Mouse (Mus musculus) stomach, postnatal 0 days (tissue): ENCODE data around the gene Araf.

Experiments used
- CTCF ChIP-seq: IDR thresholded peaks from 2 replicates; pipeline ENCODE4 v1.5.1; 2016; ENCODE audit warnings: antibody characterized with exemption, low read depth, mild to moderate bottlenecking, moderate library complexity
- EP300 ChIP-seq: optimal IDR thresholded peaks from 2 replicates; pipeline ENCODE3; 2016; ENCODE audit warnings: antibody characterized with exemption

DNA sequence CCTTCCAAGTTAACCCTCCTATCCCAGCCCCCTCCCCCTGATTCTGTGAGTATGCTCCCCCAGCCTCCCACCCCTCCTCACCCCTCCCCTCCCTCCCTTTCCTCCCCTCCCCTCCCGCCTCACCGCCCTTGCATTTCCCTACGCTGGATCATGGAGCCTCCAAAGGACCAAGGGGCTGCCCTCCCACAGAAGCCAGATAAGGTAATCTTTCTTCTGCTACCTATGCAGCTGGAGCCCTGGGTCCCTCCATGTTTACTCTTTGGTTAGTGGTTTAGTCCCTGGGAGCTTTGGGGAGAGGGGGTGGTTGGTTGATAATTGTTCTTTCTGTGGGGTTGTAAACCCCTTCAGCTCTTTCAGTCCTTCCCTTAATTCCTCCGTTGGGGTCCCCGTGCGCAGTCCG, at the start of gene Araf:
- TF ChIP-seq CTCF (no peak), EP300 (no peak)
